Mouse (Mus musculus): ENCODE measurements around the gene Spata6. TPM values are rescaled to one million over a fixed set of nuclear protein-coding genes. Genes with fewer than 3 reads are reported as not detected.

The Spata6 gene
- polyA plus RNA-seq, 1 experiment from 2014 or later, result 23.6 TPM

GRCm38 (mm10) chr4:111852626-111853025, 132.8 kb downstream of the Spata6 start:
- no peaks in the 10 kb centered on the region for H3K9me3 ChIP-seq
- H3K4me3 ChIP-seq (replicated peaks), result no peak overlapping the region
- H3K9ac ChIP-seq, result no peak overlapping the region
- H3K4me2 ChIP-seq, result no peak overlapping the region
- no peaks in the 10 kb centered on the region for H3K4me1 ChIP-seq
- H3K36me3 ChIP-seq, result no peaks in the 10 kb centered on the region
- H3K27me3 ChIP-seq (replicated peaks), result no peaks in the 10 kb centered on the region
- no peak for ATAC-seq (ENCODE audit: insufficient read depth, low FRiP score, low read depth)
- no peak overlapping the region for H3K27ac ChIP-seq

- Histone ChIP-seq H3K4me1 (no peaks in the 10 kb centered on the region), H3K27ac (no peak overlapping the region), H3K4me2 (no peak overlapping the region), H3K9ac (no peak overlapping the region), H3K36me3 (no peaks in the 10 kb centered on the region), H3K27me3 (replicated peaks) (no peaks in the 10 kb centered on the region), H3K9me3 (no peaks in the 10 kb centered on the region), H3K4me3 (replicated peaks) (no peak overlapping the region)
- WGBS, result 77% methylated on average over 5 of the region's 5 CpGs
- ATAC-seq (ENCODE audit: insufficient read depth, low FRiP score, low read depth), result no peak
Measured at GRCm38 (mm10) chr4:111866701-111867100, 146.9 kb downstream of the Spata6 start.

DNA sequence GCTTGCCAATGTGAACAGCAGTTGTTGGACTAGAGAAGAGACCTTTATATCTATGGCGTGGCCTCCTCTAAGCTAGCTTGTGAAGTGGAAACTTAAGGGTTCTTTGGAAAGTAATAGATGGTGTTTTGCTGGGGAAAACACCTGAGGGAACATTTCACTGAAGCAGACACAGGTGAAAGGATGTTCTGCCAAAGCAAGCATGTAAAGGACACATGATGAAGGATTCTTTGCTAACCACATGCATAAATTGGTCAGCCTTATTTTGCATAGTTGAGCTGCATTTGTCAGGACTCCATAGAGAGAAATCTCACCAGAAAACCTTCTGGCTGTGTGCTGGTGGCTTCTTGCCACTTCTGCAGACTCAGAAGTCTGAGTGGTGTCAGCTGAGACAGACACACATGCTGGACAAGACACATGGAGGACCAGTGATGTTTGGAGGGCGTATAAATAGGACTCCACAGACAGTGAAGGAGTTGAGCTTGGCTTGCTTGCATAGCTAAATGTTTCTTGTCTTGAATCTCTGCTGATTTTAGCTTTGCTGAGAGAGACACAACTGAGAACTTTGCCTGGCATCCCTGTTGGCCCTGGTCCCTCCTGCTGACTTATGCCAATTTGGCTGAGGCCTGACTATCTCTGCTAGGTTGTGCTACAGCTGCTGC, 148.1 kb downstream of the Spata6 start:
- Histone ChIP-seq H3K4me3 (replicated peaks) (no peak overlapping the region), H3K4me1 (no peaks in the 10 kb centered on the region), H3K9me3 (no peaks in the 10 kb centered on the region), H3K4me2 (no peak overlapping the region), H3K27ac (no peak overlapping the region), H3K36me3 (no peaks in the 10 kb centered on the region), H3K27me3 (replicated peaks) (no peaks in the 10 kb centered on the region), H3K9ac (no peak overlapping the region)
- WGBS, result 70% methylated on average over 2 of the region's 2 CpGs
- ATAC-seq (ENCODE audit: insufficient read depth, low FRiP score, low read depth), result no peak

Other genes starting within 250 kb of the Spata6 start
- 3.0 and 5.9 TPM in 2 replicates for gene Slc5a9, start 182.9 kb downstream of the Spata6 start, polyA plus RNA-seq (2015; fragmentation: Nextera tagmentation; extraction: Ambion mirVana)
- gene Skint8, start 199.4 kb downstream of the Spata6 start, polyA plus RNA-seq (2015; fragmentation: Nextera tagmentation; extraction: Ambion mirVana), result 0.22 and 0.45 TPM in 2 replicates